Mouse (Mus musculus): ENCODE measurements around the gene Fndc10. TPM values are rescaled to one million over a fixed set of nuclear protein-coding genes. Genes with fewer than 3 reads are reported as not detected.
"Not testable (repeated sequence)": the region's sequence is repeated elsewhere in the genome, so short reads cannot be mapped to it uniquely, and the experiment has no call there.

The Fndc10 gene
- 0.21 to 0.68 TPM (median 0.48 TPM) in 3 replicates for total RNA-seq (2017)

- ATAC-seq (replicated peaks; ENCODE audit: insufficient number of reproducible peaks, low FRiP score, low TSS enrichment, poor library complexity, severe bottlenecking): no peak
Measured at GRCm38 (mm10) chr4:155694111-155694481, at the start of gene Fndc10. Gene Fndc10, plus strand, starts transcription at chr4:155694342.

- ATAC-seq (replicated peaks; ENCODE audit: insufficient number of reproducible peaks, low FRiP score, low TSS enrichment, poor library complexity, severe bottlenecking): not testable (repeated sequence)
Measured at GRCm38 (mm10) chr4:155645308-155645707, 48.8 kb upstream of the Fndc10 start, which contains the start of gene Gm10563. Gene Gm10563, minus strand, starts transcription at chr4:155645408.

DNA sequence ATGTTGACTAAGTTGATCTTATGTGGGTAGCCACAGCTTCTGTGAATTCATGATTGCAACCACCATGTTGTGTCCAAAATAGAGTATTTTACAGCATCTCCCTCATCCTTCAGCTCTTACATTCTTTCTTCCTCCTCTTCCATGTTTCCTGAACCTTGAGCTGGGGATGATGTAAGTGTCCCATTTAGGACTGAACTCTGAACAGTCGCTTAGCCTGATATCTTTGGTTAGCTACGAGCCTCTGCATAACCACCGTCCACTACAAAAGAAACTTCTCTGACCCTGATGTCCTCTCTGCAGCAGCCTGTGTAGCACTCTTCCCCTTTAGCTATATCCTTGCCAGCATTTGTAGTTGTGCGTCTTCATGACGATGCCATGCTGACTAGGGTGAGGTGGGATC, 48.4 kb upstream of the Fndc10 start:
- ATAC-seq (replicated peaks; ENCODE audit: insufficient number of reproducible peaks, low FRiP score, low TSS enrichment, poor library complexity, severe bottlenecking): no peak

GRCm38 (mm10) chr4:155649355-155649754, 44.8 kb upstream of the Fndc10 start:
- no peak for ATAC-seq (replicated peaks; ENCODE audit: insufficient number of reproducible peaks, low FRiP score, low TSS enrichment, poor library complexity, severe bottlenecking)

DNA sequence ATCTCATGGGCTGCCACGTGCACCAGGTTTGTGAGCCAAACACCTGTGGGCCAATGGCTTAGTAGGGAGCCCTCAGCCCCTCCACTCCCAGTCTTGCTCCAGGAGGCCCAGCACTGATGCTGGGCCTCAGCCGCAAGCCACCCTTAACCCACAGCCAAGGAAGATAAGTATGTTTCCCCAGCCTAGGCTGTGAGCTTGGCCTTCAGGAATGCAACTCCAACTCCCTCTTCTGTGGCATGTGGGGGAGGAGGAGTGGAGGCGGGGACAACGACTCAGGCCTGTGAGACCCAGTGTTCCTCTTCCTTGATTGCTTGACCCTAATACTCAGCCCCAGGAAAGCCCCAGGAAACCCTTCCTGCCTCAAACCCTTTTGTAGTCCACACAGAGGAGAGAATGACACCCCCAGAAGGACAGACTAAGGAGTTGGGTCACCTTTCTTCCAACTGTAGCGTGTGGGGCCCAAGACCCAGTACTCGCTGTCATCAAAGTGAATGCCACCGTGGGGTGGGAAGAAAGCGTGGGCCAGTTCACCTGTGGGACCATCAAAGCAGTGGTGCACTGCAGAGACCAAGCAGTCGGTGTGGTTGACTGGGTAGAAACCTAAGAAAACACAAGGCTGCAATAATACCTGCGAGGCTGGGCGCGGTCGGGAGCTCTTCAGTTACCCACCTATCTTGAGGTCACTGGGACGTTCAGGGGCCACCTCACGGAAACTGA, 42.4 kb upstream of the Fndc10 start:
- no peak for ATAC-seq (replicated peaks; ENCODE audit: insufficient number of reproducible peaks, low FRiP score, low TSS enrichment, poor library complexity, severe bottlenecking)

DNA sequence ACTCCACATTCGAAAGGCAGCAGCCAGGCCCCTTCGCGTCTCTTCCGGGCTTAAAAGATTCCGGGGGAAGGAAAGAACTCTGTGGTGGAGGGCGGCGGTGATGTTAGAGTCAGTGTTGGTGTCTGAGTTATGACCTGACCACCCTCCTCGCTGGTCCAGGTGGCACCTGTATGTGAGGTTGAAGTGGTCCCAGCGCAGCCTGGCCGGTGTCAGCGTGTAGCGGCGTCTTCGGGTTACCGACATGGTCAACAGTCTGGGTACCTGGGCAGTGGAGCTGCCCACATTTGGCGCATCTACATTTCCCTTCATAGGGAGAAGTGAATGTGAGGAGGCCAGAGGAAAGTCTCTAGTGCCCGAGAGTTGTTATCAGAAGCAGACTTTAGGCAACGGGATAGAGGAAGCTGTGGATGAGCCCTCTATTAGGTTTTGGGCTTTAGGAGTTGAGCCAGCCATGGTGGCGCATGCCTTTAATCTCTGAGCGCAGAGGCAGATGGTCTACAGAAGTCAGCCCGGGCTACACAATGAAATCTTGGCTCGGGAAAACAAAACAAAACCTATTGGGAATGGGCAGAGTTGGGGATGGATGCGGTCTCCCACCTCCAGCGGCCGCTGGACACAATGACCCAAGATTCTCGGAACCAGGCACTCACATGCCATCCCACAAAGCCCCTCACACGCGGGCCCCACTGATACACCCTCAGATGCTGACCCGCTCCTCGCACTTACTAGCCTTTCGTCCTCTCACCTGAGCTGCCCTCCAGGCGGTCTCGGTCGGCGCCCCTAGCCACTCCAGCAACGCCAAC, 41.7 kb upstream of the Fndc10 start:
- ATAC-seq (replicated peaks; ENCODE audit: insufficient number of reproducible peaks, low FRiP score, low TSS enrichment, poor library complexity, severe bottlenecking): no peak

- ATAC-seq (replicated peaks; ENCODE audit: insufficient number of reproducible peaks, low FRiP score, low TSS enrichment, poor library complexity, severe bottlenecking): 0 out of 2 replicates have a peak, but pooled peaks have one; percentile 8
Measured at GRCm38 (mm10) chr4:155653086-155653450, 41.1 kb upstream of the Fndc10 start, which contains the start of gene Mmp23. Gene Mmp23, minus strand, starts transcription at chr4:155653384.

DNA sequence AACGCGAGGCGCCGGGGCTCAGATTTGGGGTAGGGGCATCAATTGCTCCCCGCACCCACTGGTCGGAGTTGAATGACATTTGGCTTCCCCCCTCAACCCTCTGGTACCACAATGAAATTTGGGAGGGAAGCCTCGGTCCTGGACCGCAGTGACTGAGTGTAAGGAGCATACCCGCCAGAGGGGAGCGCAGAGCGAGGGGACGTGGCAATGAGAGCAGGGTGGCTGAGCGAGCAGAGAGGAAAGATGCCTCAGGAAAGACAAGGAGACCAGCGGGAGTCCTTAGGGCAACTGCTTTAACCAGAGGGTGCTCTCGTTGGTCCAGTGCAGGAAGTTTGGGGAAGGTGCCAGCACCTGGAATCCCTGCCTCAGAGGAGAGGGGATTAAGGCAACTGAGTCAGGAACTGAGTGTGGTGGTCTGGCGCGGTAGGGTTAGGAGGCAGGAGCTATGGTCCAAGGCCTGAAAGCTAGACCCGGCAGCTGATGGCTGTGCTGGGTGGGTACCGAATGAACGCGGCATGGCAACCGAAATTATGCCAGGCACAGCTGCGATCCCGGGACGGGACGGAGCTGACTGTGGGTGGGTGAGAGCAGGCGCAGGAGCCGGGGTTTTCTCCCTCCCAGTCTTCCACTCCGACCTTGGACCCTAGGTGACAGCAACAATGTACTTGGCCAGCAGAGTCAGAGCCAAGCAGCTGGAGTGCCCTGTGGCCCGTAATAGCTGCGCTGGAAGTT, 40.5 kb upstream of the Fndc10 start:
- ATAC-seq (replicated peaks; ENCODE audit: insufficient number of reproducible peaks, low FRiP score, low TSS enrichment, poor library complexity, severe bottlenecking): 0 out of 2 replicates have a peak, but pooled peaks have one; percentile 3

GRCm38 (mm10) chr4:155654183-155654455, 40.0 kb upstream of the Fndc10 start:
- no peak for ATAC-seq (replicated peaks; ENCODE audit: insufficient number of reproducible peaks, low FRiP score, low TSS enrichment, poor library complexity, severe bottlenecking)

- no peak for ATAC-seq (replicated peaks; ENCODE audit: insufficient number of reproducible peaks, low FRiP score, low TSS enrichment, poor library complexity, severe bottlenecking)
Measured at GRCm38 (mm10) chr4:155654456-155655298, 39.5 kb upstream of the Fndc10 start.

DNA sequence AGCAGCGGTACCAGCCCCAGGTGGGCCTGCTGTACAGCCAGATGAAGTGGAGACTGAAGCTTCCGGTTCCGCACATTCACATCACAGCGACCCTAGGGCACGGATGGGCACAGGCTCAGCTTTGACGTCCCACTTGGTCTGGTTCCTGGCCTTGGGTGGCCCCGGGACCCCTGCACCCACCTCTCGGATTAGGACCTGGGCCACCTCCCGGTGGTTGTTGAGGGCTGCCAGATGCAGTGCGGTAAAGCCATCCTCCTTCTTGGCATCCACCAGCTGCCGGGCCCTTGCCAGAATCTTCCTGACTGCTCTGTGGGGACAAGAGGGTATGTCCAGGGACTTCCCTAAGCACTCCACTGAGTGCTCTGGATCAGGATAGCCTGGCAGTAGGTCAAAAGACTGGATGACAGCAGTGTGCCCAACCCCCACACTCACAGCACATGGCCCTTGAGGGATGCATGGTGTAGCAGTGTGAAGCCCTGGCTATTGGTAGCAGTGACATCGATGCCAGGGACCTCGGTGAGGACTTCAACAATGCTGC, 37.9 kb upstream of the Fndc10 start:
- no peak for ATAC-seq (replicated peaks; ENCODE audit: insufficient number of reproducible peaks, low FRiP score, low TSS enrichment, poor library complexity, severe bottlenecking)

- ATAC-seq (replicated peaks; ENCODE audit: insufficient number of reproducible peaks, low FRiP score, low TSS enrichment, poor library complexity, severe bottlenecking): no peak
Measured at GRCm38 (mm10) chr4:155658961-155659360, 35.2 kb upstream of the Fndc10 start.

GRCm38 (mm10) chr4:155660641-155661040, 33.5 kb upstream of the Fndc10 start:
- no peak for ATAC-seq (replicated peaks; ENCODE audit: insufficient number of reproducible peaks, low FRiP score, low TSS enrichment, poor library complexity, severe bottlenecking)

DNA sequence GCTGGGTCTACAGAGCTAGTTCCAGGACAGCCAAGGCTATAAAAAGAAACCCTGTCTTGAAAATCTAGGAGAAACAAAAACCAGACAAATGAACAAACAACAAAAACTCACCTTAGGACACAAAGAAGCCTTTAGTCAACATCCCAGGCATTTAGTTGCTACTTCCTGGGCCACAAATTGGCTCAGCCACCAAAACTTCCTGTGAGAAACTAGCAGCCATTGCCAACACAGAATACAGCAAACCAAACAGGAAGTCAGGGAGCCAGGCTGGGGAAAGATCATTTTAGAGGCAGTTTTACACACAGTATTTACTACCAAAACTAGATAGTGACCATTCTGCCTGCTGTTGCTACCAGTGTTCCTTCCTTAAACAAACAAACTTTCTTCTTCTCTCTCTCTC, 27.2 kb upstream of the Fndc10 start:
- ATAC-seq (replicated peaks; ENCODE audit: insufficient number of reproducible peaks, low FRiP score, low TSS enrichment, poor library complexity, severe bottlenecking): no peak

- ATAC-seq (replicated peaks; ENCODE audit: insufficient number of reproducible peaks, low FRiP score, low TSS enrichment, poor library complexity, severe bottlenecking): peak; percentile 97
Measured at GRCm38 (mm10) chr4:155668689-155669597, 25.2 kb upstream of the Fndc10 start, which contains the start of gene Mib2. Gene Mib2, minus strand, starts transcription at chr4:155669198.

- ATAC-seq (replicated peaks; ENCODE audit: insufficient number of reproducible peaks, low FRiP score, low TSS enrichment, poor library complexity, severe bottlenecking): no peak; the same call in 1 of the 2 replicates
Measured at GRCm38 (mm10) chr4:155669598-155670075, 24.5 kb upstream of the Fndc10 start.

DNA sequence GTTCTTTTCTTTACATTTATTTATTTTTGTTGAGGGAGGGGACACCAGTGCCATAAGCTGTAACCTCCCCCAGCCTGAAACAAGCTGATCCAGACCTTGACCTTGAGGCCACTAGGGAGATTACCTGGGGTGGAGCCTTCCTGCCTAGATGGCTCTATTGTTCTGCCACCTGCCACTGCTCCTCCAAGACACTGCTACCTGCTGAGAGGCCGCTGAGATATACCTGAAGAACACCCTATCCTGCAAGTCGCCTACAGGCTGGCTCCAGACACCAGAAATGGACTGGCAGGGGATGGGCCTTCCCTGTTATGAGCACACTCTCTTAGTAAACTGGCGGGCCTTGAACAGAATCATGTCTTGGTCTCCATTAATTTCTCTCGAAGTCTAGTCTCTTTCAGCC, 23.9 kb upstream of the Fndc10 start:
- ATAC-seq (replicated peaks; ENCODE audit: insufficient number of reproducible peaks, low FRiP score, low TSS enrichment, poor library complexity, severe bottlenecking): not testable (repeated sequence)
